Mouse (Mus musculus) skeletal muscle tissue, adult 2 months (tissue): ENCODE results near the gene Ddx52.

Source experiments
- DNase-seq: peaks from one replicate; pipeline ENCODE4 v3.0.0-alpha.2; 2012; ENCODE audit warnings: low read depth, low spot score

Gene Ddx52

GRCm38 (mm10) chr11:83969040-83969439 lies 27.2 kb downstream of the Ddx52 start:
- no peak for DNase-seq

GRCm38 (mm10) chr11:83974561-83975346 lies 32.9 kb downstream of the Ddx52 start:
- no peak for DNase-seq

- no peak for DNase-seq
These were observed 33.6 kb downstream of the Ddx52 start for GRCm38 (mm10) chr11:83975488-83975887.

DNA sequence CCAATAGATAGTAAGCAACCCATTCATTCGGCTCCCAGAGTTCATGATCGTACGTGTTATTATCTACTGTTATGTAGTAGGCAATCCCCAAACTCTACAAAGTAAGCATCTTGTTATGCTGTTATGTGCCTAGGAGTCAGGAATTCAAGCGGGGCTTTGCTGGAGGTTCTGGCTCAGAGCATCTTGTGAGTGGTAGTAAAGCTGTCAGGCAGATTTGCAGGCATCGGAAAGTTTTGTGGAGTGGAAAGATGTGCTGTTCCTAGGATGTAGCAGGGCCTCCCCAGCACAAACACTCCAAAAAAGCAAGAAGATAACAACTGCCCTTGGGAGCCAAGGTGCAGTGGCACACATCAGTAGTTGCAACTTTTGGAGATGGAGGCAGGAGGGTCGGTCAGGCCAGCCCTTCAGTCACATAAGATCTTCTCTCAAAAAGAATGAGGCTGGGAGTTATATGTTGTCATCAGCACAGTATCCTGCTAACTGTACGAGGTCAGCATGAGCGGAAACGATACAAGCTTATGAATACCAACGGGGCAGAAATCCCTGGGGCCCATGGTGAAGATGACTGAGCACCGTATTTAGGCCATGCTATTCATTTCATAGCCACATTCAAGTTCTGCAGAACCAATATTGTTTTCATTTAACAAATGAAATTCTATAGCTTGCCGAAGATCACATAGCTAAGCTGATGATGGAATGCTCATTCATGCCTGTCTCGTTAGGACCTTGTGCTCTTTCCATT lies 34.5 kb downstream of the Ddx52 start:
- no peak for DNase-seq

DNA sequence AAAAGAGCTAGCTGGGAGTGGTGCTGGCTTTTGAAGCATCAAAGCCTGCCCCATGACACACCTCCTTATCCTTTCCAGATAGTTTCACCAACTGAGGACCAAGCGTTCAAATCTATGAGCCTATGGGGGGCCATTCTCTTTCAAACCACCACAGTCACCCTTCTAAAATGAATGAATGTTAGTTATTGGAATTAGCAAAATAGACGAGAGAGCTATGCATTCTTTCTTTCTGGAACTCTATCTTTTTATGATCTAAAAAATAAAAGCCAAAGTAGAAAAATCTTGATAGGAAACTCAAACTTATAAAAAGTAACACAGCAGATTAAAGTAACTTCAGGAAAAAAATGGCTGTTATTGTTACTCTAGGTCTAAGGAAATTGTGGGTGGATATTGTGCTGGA lies 35.9 kb downstream of the Ddx52 start:
- no peak for DNase-seq

DNA sequence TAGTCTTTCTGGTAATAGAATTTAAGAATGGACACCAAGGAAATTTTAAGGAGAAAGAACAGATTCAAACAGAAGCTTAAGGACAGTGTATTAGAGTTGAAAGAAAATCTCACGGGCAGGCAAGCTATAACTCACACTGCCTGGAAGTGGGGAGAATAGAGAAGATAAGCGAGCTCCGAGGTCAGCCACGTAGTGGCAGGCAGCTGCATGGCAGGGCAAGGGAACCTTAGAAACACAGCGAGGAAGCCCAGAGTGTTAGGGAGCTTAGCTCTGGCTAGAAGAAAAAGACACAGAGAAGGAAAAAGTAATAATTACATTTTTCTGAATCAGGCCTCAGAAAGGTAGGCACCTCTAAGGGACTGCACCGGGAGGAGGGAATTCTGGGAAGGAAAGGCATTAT lies 38.1 kb downstream of the Ddx52 start:
- DNase-seq = no peak

- DNase-seq = no peak
These were observed 39.5 kb downstream of the Ddx52 start for GRCm38 (mm10) chr11:83981338-83981737.

DNA sequence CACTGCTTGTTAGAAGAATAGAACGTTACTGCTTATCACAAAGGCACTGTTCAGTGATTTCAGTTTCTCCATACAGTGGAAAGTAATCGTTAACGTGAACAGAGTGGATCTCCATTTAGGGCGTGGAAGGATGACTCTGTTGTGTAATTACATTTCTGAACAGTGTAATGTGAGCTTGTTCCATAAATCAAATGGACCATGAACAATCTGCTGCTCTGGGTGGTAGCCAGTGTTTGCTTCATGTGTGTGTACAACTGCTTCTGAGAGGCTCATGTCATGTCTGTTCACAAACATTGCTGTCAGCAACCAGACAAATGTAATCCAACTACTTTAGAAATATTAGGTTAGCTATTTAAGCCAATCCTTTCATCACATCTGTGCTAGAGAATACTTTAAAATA lies 49.8 kb downstream of the Ddx52 start:
- DNase-seq = no peak

GRCm38 (mm10) chr11:83993428-83993827 lies 51.6 kb downstream of the Ddx52 start:
- no peak for DNase-seq

GRCm38 (mm10) chr11:83994481-83994880 lies 52.6 kb downstream of the Ddx52 start:
- no peak for DNase-seq

- no peak for DNase-seq
These were observed 53.7 kb downstream of the Ddx52 start for GRCm38 (mm10) chr11:83995535-83995950.

DNA sequence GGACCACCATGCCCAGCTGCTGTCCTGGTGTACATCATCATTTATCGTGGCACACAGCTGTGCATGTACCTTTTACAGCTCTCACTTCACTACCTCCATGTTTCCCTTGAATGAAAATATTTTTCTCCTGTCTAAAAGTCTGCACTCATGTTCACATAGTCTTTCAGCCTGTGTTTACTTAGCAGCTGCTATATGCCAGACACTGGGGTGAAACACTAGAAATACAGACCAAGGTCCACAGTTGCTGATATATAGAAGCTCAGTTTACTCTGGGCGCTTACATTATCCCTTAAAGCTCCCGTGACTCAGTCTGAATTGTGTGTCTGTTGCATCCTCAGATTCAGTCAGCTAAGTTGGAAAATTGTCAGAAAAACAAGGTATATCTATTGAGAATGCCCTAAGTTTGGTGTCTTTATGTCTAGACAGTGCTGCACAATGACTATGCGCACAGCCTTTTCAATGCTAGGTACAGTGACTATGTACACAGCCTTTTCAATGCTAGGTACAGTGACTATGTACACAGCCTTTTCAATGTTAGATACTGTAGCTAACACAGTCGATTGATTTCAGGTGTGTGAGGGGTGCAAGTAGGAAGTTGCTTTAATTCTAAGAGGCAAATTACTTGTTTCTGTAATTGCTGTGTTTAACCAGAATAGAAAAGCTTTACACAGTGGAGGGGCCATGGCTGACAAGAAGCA lies 55.5 kb downstream of the Ddx52 start:
- no peak for DNase-seq

DNA sequence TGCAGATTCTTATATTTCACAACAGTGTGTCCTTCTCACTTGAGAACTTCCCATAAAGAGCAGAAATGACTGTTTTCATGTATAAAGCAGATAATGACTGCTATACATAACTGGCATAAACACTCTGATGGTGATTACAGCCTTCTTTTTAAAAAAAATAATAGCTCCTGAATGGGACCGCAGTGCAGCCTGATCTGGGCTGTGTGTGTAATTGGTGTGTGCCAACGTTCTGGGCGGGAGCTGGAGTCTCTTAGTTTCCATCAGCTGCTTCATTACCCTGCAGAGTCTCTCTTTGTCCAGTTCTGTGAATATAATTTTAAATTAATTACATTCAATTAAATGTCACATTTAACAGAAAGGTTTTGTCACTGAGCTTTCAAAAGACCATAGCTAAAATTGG lies 57.1 kb downstream of the Ddx52 start:
- DNase-seq = no peak

- DNase-seq = no peak
These were observed 57.6 kb downstream of the Ddx52 start for GRCm38 (mm10) chr11:83999411-83999915.

DNA sequence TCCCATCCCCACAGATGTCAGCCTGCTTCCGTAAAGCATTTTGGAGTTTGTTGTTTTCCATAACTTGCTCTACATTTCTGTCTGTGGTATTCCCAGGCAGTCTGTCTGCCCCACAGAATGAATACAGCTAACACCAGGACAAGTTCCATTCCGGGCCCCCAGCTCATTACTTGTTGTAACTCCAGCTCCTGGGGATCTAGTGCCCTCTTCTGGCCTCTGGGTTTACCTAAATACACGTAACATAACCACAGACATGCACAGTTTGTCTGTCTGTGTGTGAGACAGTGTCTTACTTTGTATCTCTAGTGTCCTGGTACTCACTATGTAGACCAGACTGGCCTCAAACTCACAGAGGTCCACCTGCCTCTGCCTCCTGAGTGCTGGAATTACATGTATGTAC lies 59.4 kb downstream of the Ddx52 start:
- DNase-seq = no peak

GRCm38 (mm10) chr11:84003986-84004385 lies 62.1 kb downstream of the Ddx52 start:
- DNase-seq = no peak

GRCm38 (mm10) chr11:84009001-84009400 lies 67.1 kb downstream of the Ddx52 start:
- DNase-seq = no peak

GRCm38 (mm10) chr11:84010411-84010810 lies 68.5 kb downstream of the Ddx52 start:
- no peak for DNase-seq

DNA sequence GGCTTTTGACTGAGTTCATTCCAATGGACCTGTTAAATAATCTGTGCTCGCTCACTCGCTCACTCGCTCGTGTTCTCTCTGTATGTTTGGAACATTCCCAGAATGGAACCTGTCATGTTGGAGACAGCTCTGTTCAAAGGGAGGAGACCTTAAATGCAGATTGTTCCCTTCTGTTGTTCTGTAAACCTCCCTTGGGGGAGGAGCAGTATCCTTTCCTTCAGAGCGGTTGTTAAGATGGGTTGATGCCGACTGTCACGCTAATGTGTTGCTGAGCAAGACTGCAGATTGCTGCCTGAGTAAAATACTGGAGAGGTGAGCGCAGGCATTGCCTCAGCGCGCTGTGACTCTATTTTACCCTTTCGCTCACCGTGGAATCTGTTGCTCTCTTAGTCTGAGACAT lies 69.2 kb downstream of the Ddx52 start:
- no peak for DNase-seq

DNA sequence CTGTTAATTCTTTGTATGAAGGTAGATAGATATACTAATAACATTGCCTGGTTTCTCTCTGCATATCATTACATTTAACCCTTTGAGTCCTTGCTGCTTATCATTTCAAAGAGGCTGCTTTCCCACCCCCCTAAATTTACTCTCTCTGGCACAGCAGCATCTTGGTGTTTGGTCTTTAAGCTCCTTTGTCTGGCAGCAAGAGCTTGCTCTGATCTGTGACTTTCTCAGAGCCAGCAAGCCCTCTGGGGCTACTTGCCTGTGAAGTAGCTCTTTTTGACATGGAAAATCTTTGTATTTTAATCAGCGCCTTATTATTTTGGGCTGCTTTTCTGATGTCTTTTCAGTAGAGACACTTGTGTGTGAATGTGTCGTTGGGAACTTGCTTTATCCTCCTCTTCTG lies 69.7 kb downstream of the Ddx52 start:
- no peak for DNase-seq
